Mouse (Mus musculus) 3134 (cell line): ENCODE data around the gene Ccdc146.
A peak's percentile ranks its signal among the peaks of the same experiment; 100 is the strongest.

ENCODE experiments used
- DNase-seq: peaks from one replicate; pipeline ENCODE4 v3.0.0-alpha.2; 2011; ENCODE audit warnings: low spot score; ENCODE audit not compliant: insufficient read length; ENCODE audit errors: extremely low read depth

Ccdc146 gene

DNA sequence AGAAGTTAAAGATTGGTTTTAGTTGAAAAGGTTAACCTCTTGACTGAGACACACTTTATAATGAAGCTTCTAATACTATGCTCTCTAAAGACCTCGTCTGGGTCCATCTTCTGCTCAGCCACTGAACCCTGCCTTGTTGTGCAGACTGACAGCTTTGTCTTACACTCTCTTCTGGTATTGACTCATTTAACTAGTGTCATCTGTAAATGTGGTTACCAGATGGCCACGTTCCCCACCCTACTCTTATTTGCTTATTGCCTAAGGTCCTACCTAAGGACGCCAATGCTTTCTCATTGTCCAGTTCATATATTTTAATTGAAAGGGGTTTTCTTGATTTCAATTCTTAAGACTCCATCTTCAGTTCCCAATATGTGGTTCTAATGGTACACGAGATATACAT, 35.6 kb downstream of the Ccdc146 start:
- no peak for DNase-seq

DNA sequence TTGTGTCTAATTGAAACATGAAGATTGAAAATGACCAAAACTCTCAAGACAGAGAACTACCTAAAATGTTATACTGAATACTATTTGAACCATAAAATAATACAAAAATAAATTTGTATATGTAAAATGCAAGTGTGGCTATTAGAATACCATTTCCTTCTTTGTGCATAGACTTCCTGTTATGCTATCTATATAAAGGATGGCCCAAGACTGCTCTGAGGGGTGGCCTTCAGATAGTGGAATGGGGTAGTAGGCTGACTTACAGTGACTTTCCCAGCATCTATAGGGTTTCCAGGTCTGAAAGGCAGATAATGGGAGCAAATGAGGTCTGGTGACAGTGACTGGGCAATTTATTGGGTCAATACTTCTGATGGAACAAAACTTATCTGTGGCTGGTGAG, 37.1 kb downstream of the Ccdc146 start:
- no peak for DNase-seq

DNA sequence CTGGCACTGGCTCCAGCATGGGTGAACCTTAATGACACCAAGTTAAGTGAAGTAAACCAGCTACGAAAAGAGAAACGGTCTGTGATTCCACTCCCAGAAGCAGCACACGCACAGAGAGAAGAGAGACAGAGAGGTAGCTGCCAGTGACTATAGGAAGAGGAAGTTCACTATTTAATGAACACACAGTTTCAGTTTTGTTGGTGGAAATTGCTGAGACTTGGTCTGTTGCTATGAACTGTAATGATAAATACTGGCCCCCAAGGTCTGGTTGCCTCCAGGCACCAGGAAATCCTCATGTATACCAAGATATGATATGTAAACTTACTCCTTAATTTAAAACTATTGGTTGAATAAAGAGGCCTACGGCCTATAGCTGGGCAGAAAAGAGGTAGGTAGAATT, 38.0 kb downstream of the Ccdc146 start:
- no peak for DNase-seq

DNA sequence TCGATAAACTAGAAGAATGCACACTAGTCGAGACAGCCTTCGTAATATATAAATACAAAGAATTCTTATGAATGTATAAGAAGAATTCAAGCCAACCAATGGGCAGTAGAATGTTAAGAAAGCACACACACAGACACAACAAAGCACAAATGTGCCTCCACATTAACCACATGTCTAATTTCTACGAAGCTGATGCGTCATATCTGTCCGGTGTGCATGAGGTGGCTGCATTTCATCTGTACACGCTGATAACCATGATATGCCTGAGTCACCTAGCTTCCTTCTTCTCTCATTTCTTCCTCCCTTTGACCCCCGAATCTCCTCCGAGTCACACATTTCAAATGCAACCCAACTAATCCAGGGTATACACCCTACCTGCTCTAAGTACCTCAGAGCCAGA, 39.5 kb downstream of the Ccdc146 start:
- no peak for DNase-seq

DNA sequence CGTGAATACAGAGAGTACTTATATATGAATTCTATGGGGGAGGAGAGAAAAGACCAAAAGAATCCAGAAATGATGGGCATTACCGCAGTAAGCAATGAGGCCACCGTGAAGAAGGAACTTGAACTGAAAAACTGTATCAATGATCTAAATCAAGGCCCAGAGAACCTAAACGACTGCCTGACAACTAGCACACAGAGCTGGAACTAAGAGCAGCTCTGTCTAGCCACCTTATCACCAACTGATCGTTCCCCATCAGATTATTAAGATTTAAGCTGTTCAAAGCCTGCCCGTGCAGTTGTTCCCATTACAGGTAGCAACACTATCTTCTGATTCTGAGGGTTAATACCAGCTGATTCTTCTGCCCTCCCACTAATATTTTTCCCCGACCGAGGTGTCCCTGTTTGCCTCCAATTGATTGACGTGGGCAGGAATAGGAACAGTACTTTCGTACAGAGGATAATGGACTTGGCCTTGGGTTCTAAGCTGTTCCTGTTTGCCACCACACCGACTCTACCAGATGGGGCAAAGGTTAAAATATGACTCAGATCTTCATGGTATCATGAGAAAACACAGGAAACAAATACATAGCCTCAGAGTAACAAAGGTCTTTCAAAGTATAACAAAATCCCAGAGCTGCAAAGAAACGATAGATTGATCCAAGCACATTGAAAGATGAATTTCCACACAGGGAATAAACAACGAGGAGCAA, 40.1 kb downstream of the Ccdc146 start:
- no peak for DNase-seq

DNA sequence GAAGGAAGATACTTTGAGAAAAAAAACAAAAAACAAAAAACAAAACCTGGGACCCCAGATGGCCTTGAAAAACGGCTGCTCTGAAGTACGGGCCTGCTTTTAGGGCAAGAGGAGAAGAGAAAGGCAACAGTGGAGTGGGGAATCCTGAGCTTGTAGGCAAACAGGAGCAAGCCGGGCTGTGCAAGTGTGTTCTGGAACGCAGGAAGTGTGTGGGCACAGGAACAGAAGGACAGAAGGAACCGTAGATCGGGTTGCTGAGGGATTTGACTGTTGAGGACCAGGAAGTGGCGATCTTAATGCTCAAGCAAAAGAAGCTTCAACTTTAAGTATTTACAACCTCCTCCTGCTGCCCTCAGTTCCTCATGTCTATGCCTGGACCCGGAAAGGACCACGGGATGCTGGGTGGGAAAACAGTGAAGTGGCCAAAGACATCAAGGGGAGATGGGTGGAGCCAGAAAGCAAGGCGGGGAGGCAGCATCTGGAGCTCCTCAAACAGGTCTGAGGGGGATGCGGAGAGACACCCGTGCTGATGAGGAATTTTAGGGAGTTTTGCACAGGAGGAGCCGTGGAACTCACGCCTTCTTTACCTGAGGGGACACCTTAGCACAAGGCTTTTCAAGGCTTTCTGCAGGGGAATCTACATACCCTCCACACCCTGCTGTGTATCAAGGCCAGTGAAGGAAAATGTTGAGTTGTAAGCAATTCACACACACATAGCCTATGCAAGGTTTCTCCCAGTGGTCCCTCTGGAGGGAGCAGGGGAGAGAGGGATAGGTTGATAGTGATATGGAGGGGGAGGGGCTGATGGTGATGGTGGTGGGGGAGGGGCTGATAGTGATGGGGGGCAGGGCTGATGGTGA, 40.9 kb downstream of the Ccdc146 start:
- no peak for DNase-seq

DNA sequence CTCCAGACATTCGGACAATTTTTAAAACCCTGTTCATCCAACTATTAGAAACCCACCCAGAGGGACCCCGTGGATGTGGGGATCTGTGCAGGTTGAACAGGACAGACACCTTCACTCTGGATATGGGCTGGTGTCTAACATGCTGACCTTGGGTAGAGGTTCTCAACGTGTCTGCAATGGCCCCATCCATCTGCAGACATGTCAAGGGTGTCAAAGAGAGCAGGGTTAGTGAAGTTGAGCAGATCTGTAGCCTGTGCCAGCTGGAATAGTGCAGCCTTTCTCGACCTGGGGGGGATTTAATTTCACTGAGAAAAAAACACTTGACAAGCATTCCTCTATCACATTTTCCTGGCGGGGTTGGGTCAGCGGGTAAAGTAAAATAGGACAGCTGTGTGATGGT, 41.8 kb downstream of the Ccdc146 start:
- no peak for DNase-seq

DNA sequence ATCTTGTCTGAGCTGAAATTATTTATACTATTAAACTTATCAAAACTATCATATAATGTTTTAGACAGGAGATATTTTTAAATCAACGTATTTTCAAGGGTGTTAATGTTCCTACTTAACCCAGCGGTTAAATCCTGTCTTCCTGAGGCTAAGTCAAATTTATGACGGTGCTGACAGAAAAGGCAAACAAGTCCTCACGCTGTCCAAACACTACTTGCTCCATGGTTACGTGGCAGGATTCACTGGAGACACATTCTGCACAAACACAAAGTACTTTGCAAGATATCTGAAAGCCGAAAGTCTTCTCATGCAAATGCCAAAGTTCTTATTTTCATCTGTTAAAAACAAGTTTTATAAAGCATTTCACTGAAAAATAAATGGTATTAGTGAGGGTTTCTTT, 42.5 kb downstream of the Ccdc146 start:
- DNase-seq: no peak

DNA sequence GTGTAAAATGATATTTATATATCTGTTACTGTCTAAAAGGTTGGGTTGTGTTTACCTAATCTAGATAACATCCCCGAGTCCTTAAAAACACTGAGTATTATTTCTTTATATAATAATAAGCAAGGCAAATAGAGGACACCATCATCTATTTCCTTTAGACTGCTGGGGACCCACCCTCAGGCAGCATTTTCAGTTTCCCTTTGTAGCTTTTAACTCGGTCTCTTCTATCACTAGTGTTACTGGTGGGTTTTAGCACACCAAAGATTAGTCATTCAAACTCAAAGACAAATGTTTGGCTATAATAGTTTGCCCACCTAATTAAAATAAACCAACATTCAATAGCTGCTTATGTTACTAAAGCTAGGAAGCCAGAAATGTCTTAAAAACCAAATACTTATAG, 46.1 kb downstream of the Ccdc146 start:
- no peak for DNase-seq

DNA sequence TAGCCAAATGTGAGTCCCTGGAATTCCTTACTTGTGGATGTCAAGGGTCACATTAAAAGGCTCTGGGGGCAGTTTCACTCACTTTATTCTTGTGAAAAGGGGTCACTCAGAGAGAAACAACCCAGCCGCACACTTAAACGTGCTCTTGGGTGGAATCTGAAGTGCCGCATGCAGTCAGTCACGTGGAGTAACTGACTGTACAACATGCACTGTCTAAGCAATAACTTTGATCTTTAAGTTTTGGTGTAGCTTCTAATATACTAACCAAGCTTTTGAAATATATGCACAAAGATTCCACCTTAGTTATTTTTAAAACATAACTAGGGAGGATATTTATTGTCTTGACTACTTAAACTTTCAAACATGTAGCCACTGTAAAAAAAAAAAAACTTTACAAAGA, 47.5 kb downstream of the Ccdc146 start:
- DNase-seq: no peak

DNA sequence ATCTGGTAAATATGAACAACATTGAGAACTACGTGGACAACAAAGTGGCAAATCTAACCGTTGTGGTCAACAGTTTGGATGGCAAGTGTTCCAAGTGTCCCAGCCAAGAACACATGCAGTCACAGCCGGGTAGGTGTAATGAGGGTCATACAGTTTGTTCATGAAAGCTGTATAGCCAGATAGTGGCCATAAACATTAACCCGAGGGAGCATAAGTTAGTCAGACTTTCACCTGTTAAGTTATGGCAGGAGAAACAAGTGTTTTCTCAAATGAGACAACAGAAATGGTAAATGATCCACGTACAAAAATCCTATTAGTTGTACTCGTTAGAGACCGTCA, 51.3 kb downstream of the Ccdc146 start:
- DNase-seq: no peak

DNA sequence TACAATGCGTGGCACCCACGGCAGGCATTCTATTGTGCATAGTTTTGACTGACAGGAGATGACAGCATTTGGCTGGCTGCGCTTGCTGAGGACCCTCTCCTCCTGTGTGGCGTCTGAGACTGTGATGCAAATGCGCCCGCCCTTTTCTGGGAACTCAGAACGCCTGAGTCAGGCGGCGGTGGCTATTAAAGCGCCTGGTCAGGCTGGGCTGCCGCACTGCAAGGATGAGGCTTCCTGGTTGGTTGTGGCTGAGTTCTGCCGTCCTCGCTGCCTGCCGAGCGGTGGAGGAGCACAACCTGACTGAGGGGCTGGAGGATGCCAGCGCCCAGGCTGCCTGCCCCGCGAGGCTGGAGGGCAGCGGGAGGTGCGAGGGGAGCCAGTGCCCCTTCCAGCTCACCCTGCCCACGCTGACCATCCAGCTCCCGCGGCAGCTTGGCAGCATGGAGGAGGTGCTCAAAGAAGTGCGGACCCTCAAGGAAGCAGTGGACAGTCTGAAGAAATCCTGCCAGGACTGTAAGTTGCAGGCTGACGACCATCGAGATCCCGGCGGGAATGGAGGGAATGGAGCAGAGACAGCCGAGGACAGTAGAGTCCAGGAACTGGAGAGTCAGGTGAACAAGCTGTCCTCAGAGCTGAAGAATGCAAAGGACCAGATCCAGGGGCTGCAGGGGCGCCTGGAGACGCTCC, 51.8 kb downstream of the Ccdc146 start, which contains the start of gene Fgl2:
TSS of gene Fgl2 (plus strand) at position 150 of the 687 bp plus-strand sequence.
- peak; percentile 6 for DNase-seq

DNA sequence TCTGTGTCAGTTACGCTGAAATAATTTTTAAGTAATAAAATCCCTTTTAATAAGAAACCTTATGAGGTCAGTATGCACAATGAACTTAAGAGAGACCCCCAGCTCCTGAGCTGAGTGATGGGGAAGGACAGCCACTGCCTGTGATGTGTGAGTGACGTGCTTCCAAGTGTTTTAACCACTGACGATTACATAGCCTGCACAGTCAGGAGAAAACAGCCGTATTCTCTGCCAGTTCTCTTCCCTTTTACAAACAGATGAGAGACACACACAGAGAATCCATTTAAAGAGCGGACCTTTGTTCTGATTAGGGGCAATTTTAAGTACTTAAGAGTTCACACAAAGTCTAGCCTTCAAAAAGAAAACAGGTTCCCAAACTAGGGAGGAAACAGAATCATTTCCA, 52.6 kb downstream of the Ccdc146 start:
- no peak for DNase-seq

DNA sequence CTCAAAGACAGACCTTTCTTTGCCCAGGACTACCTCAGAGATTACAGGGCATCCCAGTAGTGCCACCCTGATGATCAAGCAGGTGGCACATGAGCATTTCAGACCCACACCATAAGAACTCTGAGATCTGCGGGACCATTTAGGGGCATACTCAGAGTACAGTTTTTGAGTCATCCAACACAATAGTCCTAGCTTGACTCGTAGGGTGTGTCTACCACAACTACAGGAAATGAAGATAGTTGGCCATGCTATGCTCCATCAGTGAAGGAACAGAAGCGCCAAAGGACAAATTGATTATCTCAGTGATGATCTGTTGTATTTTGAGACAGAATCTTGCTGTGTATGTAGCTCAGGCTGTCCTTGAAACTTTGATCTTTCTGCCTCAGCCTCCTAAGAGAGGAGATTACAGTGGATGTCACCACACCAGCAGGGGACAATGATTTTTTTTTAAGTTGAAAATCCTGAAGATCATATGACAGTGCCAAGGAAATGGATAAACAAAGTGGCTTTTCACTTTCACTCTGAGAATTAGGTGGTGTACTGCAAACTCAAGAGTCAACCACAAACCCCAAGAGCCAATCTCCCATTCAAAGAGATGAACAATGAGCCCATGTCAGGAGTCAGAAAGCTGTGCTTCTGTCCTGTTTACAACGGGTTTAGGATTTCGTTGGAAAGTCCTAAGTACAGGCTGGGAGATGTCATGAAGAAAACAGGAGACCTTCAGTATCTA, 54.1 kb downstream of the Ccdc146 start:
- no peak for DNase-seq

DNA sequence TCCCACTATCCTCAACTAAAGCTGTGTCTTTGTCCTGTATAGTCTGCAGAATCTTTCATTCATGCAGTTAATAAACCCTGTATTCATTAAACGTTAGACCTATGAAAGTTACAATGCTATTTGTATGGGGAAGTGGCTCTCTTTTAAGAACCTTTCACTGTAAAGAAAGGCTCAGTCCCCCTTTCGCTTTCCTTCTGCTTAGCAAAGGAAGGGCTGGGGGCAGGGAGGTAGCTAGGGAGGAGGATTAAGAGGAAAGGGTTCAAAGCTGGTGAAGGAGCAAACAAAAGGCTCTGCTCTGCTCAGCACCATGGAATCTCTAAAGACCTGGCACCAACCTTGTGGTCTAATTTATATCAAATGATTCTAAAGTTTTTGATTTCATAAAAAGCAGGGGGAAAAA, 57.0 kb downstream of the Ccdc146 start:
- DNase-seq: no peak

DNA sequence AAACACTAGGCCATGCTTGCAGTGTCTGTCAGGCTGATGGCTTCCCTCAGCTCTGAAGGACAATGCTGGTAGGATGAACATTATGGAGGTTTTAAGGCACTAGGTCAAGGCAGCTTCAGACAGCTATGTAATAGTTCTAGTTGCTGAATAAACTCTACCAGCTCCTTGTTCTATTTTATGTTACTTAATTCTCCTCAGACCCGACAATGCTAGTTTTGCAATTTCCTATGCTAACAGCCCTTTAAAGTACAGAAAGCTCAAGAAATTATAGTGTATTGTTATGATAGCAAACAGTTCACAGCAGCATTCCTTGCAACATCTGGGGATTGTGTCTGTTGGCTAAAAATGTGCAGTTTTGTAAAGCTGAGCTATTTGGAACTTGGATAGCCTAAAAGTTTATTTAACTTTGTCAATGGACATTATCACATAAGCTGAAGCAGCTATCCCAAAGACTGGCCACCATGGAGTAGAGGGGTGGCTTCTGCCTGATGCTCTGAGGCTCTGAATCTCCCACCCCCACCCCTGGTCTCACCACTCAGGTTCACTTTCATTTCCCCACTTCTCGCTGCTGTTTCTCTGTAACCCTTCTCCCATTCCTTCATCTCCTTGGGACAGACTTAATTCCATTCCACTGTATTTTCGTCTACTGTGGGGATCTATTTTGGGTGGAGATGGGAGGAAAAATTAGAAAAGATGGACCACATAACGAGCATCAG, 58.0 kb downstream of the Ccdc146 start:
- DNase-seq: no peak

DNA sequence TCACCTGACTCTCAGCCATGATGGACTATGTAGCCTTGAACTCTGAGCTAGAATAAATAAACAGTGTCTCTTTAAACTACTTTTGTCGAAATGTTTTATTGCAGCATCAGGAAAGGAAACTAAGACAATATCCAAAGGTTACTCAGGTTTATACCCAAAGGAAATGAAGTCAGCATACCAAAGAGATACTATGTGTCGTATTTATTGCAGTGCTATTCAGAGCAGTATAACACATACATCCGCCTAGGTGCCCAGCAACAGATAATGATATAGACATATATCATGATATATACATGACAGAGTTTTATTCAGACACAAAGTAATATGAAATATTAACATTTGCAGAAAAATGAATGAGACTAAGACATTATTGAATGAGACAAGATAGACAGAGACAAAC, 61.1 kb downstream of the Ccdc146 start:
- no peak for DNase-seq

DNA sequence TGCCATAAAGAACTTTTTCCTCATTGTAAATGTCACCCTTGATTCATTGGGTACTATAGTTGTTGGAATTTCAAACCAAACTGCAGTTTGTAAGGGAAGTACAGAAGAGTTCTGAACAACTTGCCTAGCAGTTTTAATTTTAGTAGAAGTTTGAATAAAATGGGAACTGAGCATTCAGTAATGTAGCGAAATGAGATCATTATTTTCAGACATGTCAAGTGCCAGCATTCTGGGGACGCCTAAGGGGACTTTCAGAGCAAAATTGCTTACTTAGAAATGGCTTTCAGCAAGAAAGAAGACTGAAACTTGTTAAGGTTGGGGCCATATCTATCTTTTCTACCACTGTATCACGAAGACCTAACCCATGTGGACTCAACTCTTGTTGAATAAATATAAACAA, 65.8 kb downstream of the Ccdc146 start:
- no peak for DNase-seq

DNA sequence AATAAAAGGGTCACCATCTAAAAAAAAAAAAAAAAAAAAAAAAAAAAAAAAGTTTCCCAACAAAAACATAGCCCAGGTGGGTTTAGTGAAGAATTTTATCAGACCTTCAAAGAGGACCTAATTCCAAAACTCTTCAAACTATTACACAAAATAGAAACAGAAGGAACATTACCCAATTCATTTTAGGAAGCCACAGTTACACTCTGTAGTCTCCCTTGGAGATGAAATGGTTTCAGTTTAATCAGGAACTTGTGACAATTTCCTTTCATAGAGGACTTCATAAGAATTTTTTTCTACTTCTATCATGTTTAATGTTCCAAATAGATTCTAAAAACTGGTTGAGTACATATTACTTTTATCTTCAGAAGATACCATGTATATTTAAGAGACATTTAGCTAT, 72.8 kb downstream of the Ccdc146 start:
- no peak for DNase-seq

DNA sequence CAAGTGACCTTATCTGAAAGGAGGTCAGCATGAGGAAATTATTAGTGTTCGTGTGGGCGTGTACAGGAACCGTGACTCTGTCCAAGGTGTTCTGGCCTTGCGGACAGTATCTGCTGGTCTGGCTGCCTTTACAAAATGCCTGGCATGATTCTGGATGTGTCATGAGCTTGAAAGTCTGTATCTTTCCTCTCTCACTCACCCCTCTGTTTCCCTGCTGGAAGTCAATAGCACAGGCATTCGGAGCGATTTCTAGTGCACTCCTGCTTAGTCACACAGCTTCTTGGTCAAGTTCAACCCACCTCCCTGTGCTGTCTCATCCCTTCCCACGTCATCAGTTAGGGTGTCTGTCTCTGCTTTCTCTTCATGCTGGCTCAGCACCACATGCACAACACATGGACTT, 76.1 kb downstream of the Ccdc146 start:
- DNase-seq: no peak
